8 mouse cellular contexts compared by ENCODE assay signal in the genomic region with DNA sequence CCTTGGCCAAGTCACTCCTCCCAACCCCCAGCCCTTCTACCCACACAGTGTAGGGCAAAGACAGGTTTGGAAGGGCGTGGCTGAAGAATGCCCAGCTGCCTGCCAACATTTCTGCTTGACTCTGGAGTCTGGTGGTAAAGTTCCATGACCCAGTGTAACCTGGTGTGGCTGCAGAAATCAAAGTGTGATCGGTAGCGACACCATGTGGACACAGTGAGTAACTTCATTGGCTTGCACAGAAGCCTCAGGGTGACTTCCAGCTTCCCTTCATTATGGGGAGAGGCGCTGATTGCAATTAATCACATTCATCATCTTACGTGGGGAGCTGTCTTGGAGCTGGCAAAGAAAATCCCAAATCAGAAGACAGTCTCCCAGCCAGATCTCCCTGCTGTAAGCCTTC. TPM values are rescaled to one million over a fixed set of nuclear protein-coding genes. Genes with fewer than 3 reads are reported as not detected.
DNase-seq lines count a peak whose midpoint lies in the region; ATAC-seq and TF ChIP-seq lines count a peak whose summit lies in the region.

No protein-coding gene starts in this region.

- no peak overlapping the region for H3K27ac ChIP-seq in embryonic facial prominence, embryonic 11.5 days (replicated peaks; ENCODE audit: low read depth, low read length)
- H3K27ac ChIP-seq in kidney, adult 2 months (ENCODE audit: insufficient read depth, low read depth, low read length): no peak overlapping the region; the same call in 1 of the 2 replicates
- H3K27ac ChIP-seq in limb, embryonic 14.5 days (replicated peaks; ENCODE audit: low read depth, low read length): no peak overlapping the region

- TF ChIP-seq POLR2A in kidney, adult 2 months (IDR thresholded peaks at IDR 0.05; ENCODE audit: low read depth, low read length): no peak
- no peak for TF ChIP-seq POLR2A in limb, embryonic 14.5 days (IDR thresholded peaks at IDR 0.05; ENCODE audit: borderline replicate concordance, extremely low read depth, insufficient read depth, insufficient read length)

- no peaks in the 10 kb centered on the region for H3K4me1 ChIP-seq in embryonic facial prominence, embryonic 11.5 days (ENCODE audit: control insufficient read depth, insufficient read depth, low read length)
- peaks cover 12% of the 10 kb centered on the region for H3K4me1 ChIP-seq in kidney, adult 2 months (ENCODE audit: control insufficient read depth, insufficient read depth, low read length)
- peaks cover 3% of the 10 kb centered on the region; the same call in 1 of the 2 replicates for H3K4me1 ChIP-seq in limb, embryonic 14.5 days (ENCODE audit: control insufficient read depth, insufficient read depth, low read length)

- no peaks in the 10 kb centered on the region for H3K36me3 ChIP-seq in embryonic facial prominence, embryonic 11.5 days (replicated peaks; ENCODE audit: control insufficient read depth, insufficient read depth, low read depth, low read length)
- no peaks in the 10 kb centered on the region for H3K36me3 ChIP-seq in kidney, adult 2 months (ENCODE audit: control insufficient read depth, insufficient read depth, low read length)
- H3K36me3 ChIP-seq in limb, embryonic 14.5 days (ENCODE audit: control insufficient read depth, insufficient read depth, low read length): no peaks in the 10 kb centered on the region

- TF ChIP-seq CTCF in kidney, adult 2 months (conservative IDR thresholded peaks at IDR 0.05; ENCODE audit: insufficient read depth, insufficient read length, low read depth, low read length): peak; percentile 99; the same call in 1 of the 2 replicates

- no peak overlapping the region for H3K4me2 ChIP-seq in embryonic facial prominence, embryonic 11.5 days (ENCODE audit: low read depth, low read length)
- H3K4me2 ChIP-seq in limb, embryonic 14.5 days (replicated peaks; ENCODE audit: low read depth, low read length, severe bottlenecking): no peak overlapping the region

- H3K4me3 ChIP-seq in embryonic facial prominence, embryonic 11.5 days (ENCODE audit: low read depth, low read length): no peak overlapping the region
- no peak overlapping the region for H3K4me3 ChIP-seq in kidney, adult 2 months (ENCODE audit: insufficient read depth, low read depth, low read length)
- H3K4me3 ChIP-seq in limb, embryonic 14.5 days (replicated peaks; ENCODE audit: low read length): no peak overlapping the region

- H3K9me3 ChIP-seq in embryonic facial prominence, embryonic 11.5 days (replicated peaks; ENCODE audit: control insufficient read depth, low read length): no peaks in the 10 kb centered on the region
- no peaks in the 10 kb centered on the region for H3K9me3 ChIP-seq in limb, embryonic 14.5 days (ENCODE audit: control insufficient read depth, low read length)

- peak; percentile 91 for DNase-seq in 3T3-L1 (ENCODE audit: low read depth, low spot score)
- DNase-seq in adrenal gland, postnatal 10 days: peak; percentile 84
- peak; percentile 79 for DNase-seq in embryonic facial prominence, embryonic 11.5 days (ENCODE audit: low spot score)
- DNase-seq in kidney, adult 2 months: peak; percentile 95
- peak; percentile 68 for DNase-seq in limb, embryonic 14.5 days (ENCODE audit: low spot score)
- peak; percentile 39 to 65 for DNase-seq in spleen, postnatal 14 days (ENCODE audit: low spot score in 2 of 2)

- H3K9ac ChIP-seq in embryonic facial prominence, embryonic 11.5 days (replicated peaks; ENCODE audit: low read length): no peak overlapping the region
- H3K9ac ChIP-seq in limb, embryonic 14.5 days (ENCODE audit: low read depth, low read length, severe bottlenecking): no peak overlapping the region

- H3K27me3 ChIP-seq in embryonic facial prominence, embryonic 11.5 days (ENCODE audit: control insufficient read depth, insufficient read depth, low read length): no peaks in the 10 kb centered on the region
- no peaks in the 10 kb centered on the region for H3K27me3 ChIP-seq in kidney, adult 2 months (replicated peaks; ENCODE audit: control insufficient read depth, insufficient read depth, low read length)
- H3K27me3 ChIP-seq in limb, embryonic 14.5 days (ENCODE audit: control insufficient read depth, insufficient read depth, low read length): no peaks in the 10 kb centered on the region

- peak; percentile 74 for ATAC-seq in embryonic facial prominence, embryonic 11.5 days (replicated peaks; ENCODE audit: insufficient number of reproducible peaks, low FRiP score, low TSS enrichment, low read depth)
- ATAC-seq in granulocyte monocyte progenitor cell, adult 5-6 weeks (replicated peaks; ENCODE audit: poor library complexity, severe bottlenecking): peak; percentile 96
- peak; percentile 82 for ATAC-seq in limb, embryonic 14.5 days (ENCODE audit: low FRiP score, low read depth)
- ATAC-seq in monocyte, adult 5-6 weeks (replicated peaks; ENCODE audit: insufficient number of reproducible peaks, low FRiP score, low TSS enrichment, poor library complexity, severe bottlenecking): peak; percentile 95

- 5% methylated on average over 5 of the region's 5 CpGs for WGBS in embryonic facial prominence, embryonic 11.5 days
- WGBS in kidney, adult 2 months: 3% methylated on average over 5 of the region's 5 CpGs
- 3% methylated on average over 5 of the region's 5 CpGs for WGBS in limb, embryonic 14.5 days

RNA-seq across cellular contexts. Expression of gene Cipc, which starts 23.0 kb away (rescaled TPM):
- total RNA-seq in adrenal gland, postnatal 10 days (2021): 10 to 100 TPM; 21.0 to 23.7 TPM
- polyA plus RNA-seq in embryonic facial prominence, embryonic 11.5 days (2014; fragmentation: Nextera tagmentation; extraction: Ambion mirVana): 30.8 and 33.5 TPM in 2 replicates
- 23.5 and 32.3 TPM in 2 replicates for total RNA-seq in granulocyte monocyte progenitor cell, adult 5-6 weeks (2014; fragmentation: Nextera tagmentation)
- total RNA-seq in granulocyte monocyte progenitor cell, adult 5-6 weeks (2017): 18.5 and 19.9 TPM in 2 replicates
- polyA plus RNA-seq in kidney, adult 2 months (2012; rRNA removed): 28.8 and 34.2 TPM in 2 replicates
- polyA plus RNA-seq in limb, embryonic 14.5 days (2012; rRNA removed): 31.3 and 40.7 TPM in 2 replicates
- 20.0 and 21.4 TPM in 2 replicates for polyA plus RNA-seq in limb, embryonic 14.5 days (2014; fragmentation: Nextera tagmentation; extraction: Ambion mirVana)
- 25.1 to 34.7 TPM (median 25.9 TPM) in 3 replicates for total RNA-seq in monocyte, adult 5-6 weeks (2017)

RNA-seq across cellular contexts. Expression of gene Irf2bpl, which starts 39.2 kb away (rescaled TPM):
- 10 to 100 TPM; 39.7 to 53.2 TPM for total RNA-seq in adrenal gland, postnatal 10 days (2021)
- polyA plus RNA-seq in embryonic facial prominence, embryonic 11.5 days (2014; fragmentation: Nextera tagmentation; extraction: Ambion mirVana): 15.5 and 16.4 TPM in 2 replicates
- 1.2 and 1.8 TPM in 2 replicates for total RNA-seq in granulocyte monocyte progenitor cell, adult 5-6 weeks (2014; fragmentation: Nextera tagmentation)
- total RNA-seq in granulocyte monocyte progenitor cell, adult 5-6 weeks (2017): 0.15 and 0.78 TPM in 2 replicates
- 22.0 and 27.8 TPM in 2 replicates for polyA plus RNA-seq in kidney, adult 2 months (2012; rRNA removed)
- 37.1 and 50.8 TPM in 2 replicates for polyA plus RNA-seq in limb, embryonic 14.5 days (2012; rRNA removed)
- 33.9 and 37.0 TPM in 2 replicates for polyA plus RNA-seq in limb, embryonic 14.5 days (2014; fragmentation: Nextera tagmentation; extraction: Ambion mirVana)
- total RNA-seq in monocyte, adult 5-6 weeks (2017): 15.1 to 32.7 TPM (median 18.2 TPM) in 3 replicates
